Mouse (Mus musculus) thymus, adult 18-20 months (tissue): ENCODE measurements at regions not wholly inside any gene's neighbourhood (a gene's known extent, or its start where the extent isn't known, plus 50 kb on each side); places are given as distances from the start of the nearest gene placed in this dataset.
A peak's percentile ranks its signal among the peaks of the same experiment; 100 is the strongest.
"Not testable (repeated sequence)": the region's sequence is repeated elsewhere in the genome, so short reads cannot be mapped to it uniquely, and the experiment has no call there.

Experiments
- DNase-seq, 2 experiments: peaks; one replicate each; pipeline ENCODE4 v3.0.0; 2022; ENCODE audit warnings: mixed read lengths in 2 of 2

DNA sequence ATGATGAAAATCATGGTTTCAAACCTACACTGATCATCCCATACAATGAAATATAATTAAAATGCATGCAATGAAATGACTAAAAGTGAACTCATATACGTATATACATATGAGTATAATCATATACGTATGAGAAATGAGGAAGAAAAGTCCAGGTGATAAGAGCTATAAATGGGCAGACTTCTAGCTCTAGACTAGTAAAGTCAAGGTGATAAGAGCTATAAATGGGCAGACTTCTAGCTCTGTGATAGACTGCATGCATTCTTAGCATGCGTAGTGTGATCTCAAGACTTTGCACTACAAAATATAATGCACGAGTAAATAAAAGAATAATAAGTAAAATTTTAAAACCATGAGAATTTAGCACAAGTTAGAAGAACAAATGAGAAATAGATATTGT is 606.2 kb upstream of the Gpc5 start:
- DNase-seq: no peak

- not testable (repeated sequence) for DNase-seq
Observed at GRCm38 (mm10) chr14:114493371-114493770, 598.6 kb upstream of the Gpc5 start.

DNA sequence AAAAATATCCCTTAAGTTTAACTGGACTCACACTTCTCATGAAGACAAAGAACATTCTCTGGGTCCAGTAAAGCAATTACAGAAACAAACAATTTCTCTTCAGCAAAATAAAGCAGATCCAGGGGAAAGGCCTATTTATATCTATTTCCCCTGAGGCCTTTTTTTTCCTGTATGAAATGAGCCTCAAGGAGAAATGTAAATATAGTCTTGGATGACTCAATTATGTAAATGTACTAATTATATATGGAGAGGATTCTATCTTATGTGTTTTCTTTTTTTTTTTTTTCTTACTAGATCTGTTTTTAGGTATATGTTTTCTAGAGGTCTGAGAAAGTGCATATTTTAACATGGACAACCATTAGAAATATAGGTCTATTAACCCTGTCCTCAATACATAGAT is 587.0 kb upstream of the Gpc5 start:
- no peak for DNase-seq

GRCm38 (mm10) chr14:114547910-114548680 is 543.9 kb upstream of the Gpc5 start:
- DNase-seq: no peak

DNA sequence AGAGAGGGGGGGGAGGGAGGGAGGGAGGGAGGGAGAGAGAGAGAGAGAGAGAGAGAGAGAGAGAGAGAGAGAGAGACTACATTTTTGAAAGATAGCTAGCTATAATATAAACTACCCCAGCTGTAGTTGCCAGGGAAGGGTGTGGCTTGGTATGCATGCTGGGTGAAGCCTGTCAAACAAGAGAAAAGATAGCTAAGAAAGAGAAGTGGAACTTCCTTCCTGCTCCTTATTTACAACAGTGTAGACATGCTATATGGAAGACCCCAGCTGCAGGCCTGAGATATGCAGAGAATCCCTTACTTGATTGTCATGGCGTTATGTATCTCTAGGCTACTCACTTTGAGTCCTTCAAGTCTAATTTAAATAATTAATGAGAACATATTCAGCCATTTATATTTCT is 542.9 kb upstream of the Gpc5 start:
- DNase-seq: no peak

GRCm38 (mm10) chr14:114566411-114567030 is 525.5 kb upstream of the Gpc5 start:
- no peak for DNase-seq

DNA sequence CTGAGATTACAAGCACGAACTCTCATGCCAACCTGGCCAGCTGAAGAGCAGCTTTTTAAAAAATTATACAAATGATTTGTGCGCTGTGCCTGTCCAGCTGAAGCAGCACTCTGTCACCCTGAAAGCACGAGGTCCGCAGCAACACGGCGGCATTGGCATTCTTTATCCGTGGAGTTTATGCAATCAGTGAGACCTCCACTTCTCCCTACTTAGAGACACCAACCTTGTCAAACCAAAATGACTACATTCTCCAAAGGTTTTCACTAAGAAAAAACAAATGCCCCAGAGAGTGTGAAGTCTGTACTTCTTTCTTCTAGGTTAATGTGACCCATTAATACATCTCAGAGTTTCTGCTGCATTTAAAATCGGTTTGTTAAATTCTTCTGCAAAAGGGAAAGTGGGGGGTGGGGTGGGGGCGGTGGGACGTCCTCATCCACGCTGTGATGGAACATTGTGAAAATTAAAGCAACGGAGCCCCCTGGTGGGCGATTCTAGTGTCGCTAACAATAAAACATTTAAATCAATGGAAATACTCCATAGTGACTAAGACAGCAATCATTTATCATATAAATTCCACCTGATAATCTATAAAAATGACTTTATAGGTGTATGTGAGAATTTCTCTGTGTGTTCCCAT is 524.2 kb upstream of the Gpc5 start:
- DNase-seq: no peak

GRCm38 (mm10) chr14:114587367-114588064 is 504.5 kb upstream of the Gpc5 start:
- DNase-seq: no peak

DNA sequence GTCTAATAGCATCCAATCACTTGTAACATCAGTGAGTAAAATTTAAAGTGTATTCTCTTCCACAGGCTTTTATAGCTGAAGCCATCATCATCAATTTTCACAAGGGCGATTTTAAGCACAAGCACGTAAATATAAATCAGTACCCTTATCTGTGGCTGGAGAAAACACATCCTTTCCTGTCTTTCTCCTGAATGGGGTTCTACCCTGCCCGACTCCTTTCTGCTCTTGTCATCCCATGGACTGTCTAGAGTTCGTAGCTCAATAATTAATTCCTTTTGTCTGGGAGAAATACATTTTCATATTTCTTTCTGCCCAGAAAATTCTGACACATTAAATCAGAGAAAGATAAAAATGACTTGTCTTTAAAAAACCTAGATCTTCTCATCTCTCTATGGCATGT is 482.7 kb upstream of the Gpc5 start:
- no peak for DNase-seq

GRCm38 (mm10) chr14:114612400-114612799 is 479.6 kb upstream of the Gpc5 start:
- no peak for DNase-seq

- DNase-seq: no peak
Observed at GRCm38 (mm10) chr14:114656636-114657035, 435.4 kb upstream of the Gpc5 start.

DNA sequence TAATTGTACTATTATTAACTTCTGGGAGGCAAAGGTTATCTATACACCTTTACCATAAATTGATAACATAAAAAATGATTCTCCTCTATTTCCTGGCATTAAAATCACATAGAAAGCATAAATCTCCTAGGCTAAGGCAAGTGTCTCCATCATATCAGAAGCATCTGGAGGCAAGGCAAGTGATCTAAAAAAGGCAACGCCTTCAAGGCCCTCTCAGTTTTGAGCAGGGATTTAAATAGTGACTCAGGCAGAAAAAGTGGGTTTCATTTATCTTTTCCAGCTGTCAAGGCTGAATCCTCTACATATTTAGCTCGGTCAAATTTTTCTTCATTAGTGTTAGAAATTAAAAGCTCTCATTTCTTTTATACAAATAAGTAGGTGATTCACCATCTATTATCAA is 430.0 kb upstream of the Gpc5 start:
- no peak for DNase-seq

- no peak for DNase-seq
Observed at GRCm38 (mm10) chr14:114685133-114685532, 406.9 kb upstream of the Gpc5 start.

DNA sequence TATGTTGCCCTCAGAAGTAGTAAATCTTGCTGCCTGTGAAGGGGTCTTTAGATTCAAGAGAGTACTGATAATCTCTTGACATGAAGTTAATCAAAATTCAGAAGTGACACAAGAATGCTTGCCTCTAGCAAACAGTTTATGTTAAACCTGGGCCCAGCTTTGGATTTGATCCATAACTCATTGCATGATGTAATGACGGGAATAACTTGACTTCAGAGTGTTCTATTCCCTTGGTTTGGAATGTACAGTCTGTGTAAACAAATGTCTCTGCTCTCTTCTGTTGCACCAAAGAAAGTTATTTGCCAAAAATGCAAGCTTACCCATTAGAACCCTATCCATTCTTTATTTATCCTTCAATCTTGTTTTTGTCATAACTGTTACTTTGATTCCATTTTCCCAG is 397.1 kb upstream of the Gpc5 start:
- DNase-seq: no peak

DNA sequence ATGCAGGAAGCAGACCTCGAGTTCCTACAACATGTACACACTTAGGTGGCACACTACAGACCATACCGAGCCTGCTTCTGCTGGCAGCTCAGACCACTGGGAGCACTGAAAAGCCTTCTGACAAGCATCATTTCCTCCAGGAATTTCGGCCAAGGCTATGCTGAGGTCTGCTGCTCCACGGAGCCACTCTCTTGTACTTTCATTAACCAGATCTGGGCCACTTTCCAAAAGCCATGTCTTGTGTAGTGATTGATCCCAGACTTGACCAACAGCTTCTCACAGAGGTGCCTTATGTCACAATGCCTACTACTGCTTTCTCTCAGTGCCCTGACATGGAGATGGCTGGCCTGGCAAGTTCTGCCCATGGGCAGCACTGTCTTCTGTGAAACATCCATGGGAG is 394.5 kb upstream of the Gpc5 start:
- no peak for DNase-seq

- DNase-seq: no peak
Observed at GRCm38 (mm10) chr14:114723080-114723479, 368.9 kb upstream of the Gpc5 start.

DNA sequence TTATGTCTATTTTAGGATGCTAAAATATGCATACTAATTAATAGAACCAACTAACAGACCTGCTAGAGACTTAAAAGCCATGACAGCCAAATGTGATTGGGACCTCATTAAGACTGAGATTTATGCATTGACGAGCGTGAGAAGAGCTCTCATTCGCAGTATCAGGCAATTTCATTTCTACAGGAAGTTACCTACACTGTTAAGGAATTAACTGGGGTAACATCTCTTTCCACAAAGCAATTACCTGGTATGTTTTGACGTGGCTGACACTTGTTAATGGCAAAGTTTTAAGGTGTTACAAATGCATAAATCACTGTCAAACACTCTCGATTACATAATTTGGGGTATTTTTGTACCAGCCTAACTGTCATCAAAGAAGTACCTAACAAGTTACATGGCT is 324.7 kb upstream of the Gpc5 start:
- no peak for DNase-seq

- DNase-seq: no peak
Observed at GRCm38 (mm10) chr14:114776723-114777122, 315.3 kb upstream of the Gpc5 start.

DNA sequence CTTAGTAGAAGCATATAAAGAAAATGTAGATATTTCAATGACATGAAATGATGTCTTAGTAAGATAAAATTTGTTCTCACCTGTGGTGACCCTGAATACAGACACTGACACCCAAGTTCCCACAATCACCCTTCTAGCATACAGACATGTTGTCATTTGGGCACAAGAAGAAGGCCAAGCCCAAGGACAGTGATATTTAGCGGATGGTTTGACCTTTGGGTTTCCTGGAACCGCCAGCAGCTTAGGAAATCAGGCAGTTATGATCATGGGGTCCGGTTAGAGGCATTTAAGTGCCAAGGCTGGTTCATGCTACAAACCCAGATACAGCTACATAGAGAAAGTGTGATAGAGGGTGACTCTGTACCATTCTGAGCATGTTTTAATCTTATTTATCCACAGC is 310.2 kb upstream of the Gpc5 start:
- DNase-seq: no peak

GRCm38 (mm10) chr14:114790946-114791830 is 300.8 kb upstream of the Gpc5 start:
- peak in 1 of 2 experiments; percentile 4 for DNase-seq

DNA sequence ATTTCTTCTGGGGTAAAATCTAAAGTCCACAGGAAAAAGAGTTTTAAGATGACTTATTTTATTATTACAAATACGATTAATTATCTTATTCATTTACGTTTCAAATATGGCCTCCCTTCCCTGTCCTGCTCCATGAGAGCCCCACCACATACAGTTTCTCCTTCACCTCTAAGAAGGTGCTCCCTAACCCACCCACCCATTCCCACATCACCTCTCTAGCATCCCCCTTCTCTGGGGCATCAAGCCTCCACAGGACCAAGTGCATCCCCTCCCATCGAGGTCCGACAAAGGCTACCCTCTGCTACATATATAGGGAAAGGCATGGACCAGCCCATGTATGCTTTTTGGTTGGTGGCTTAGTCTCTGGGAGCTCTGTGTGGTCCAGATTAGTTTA is 300.2 kb upstream of the Gpc5 start:
- DNase-seq: no peak

DNA sequence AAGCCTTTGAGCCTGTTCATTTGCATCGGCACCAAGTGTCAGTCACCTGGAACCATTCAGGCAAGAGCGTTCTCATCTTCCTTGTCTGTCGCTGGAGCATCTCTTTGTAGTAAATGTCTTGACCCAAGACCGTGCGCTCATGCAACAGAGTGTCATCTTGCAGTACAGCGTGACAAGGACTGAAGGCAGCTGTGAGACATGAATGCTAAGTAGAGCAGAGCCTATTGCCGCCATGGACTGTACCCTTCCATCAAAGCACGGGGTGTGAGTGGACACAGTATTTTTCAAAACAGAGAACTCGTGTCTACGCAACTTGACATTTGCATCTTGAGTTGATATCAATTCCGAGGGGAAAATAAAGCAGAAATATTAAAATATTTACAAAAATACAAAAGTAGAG is 287.4 kb upstream of the Gpc5 start:
- no peak for DNase-seq

GRCm38 (mm10) chr14:114808621-114809020 is 283.4 kb upstream of the Gpc5 start:
- DNase-seq: no peak
